Mouse (Mus musculus) lung, postnatal 25 days (tissue): ENCODE data around the gene D630045J12Rik.

Source experiments
- DNase-seq: peaks from one replicate; pipeline ENCODE4 v3.0.0; 2022; ENCODE audit warnings: low spot score

The D630045J12Rik gene

GRCm38 (mm10) chr6:38094701-38095100 lies 159.1 kb downstream of the D630045J12Rik start:
- no peak for DNase-seq

DNA sequence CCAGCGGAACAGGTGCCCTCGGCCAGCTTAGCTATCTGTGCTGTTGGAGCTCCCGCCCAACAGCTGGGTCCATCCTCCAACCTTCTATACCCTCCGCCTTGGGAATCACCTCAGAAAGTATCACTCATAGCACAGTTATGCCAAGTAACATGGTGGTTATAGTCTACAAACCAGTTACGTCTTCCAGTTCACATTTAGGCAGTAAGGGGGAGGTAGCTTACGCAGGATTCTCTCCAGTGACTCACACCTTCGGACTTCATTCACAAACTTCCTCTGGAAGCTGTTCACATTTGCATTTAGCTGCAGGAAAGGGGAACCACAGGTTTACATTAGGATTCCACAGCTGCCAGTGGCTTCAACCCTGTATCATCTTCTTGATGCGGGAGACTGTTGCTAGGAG lies 161.3 kb downstream of the D630045J12Rik start:
- no peak for DNase-seq

DNA sequence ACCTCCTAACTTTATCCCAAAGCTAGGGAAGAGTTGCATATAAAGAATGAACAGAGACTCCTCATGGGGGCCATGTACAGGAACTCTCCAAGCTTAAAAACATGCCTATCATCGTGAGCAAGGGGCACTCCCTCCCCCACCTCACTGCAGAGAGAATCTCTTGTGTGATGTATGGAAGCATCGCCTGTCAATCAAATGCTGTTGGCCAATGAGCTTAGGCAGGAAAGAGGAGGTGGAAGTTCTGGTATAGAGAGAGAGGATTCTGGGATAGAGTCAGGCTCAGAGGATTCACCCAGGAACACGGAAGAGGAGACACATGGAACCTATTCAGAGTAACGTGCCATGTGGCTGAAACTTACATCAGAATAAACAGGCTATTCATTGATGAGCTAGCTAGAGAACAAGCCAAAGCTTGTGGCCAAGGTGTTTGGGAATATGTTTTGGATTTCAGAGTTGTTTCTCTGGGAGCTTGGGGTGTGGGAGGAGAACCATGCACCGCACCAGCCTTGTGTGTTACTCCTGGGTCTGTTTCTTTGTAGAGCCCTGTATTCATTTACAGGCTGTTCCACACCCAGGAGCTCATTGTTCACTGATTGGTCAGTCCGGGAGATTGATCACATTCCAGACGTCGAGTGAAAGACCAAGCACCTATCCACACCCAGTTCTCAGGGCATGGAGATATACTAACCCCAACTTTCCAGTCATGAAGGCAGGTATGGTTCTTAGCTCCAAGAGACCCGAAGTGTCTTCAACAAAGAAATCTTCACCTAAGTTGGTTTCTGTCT lies 166.4 kb downstream of the D630045J12Rik start:
- DNase-seq = no peak

DNA sequence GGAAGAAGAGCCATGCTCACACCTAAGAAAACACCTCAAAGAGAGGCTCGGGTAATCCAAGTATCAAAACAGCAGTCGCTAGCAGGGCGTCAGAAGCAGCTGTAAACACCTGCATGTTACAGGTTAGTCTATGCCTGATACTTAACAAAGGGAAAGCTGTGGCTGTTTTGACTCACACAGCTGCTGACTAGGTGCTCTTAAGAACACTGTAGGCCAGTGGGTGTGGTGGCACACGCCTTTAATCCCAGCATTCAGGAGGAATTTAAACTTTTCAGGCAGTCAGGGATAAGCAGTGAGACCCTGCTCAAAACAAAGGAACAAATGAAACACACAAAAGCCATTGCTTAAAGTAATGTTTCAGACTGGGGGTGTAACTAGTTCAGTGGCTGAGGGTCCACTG lies 170.6 kb downstream of the D630045J12Rik start:
- no peak for DNase-seq

GRCm38 (mm10) chr6:38081727-38082341 lies 172.0 kb downstream of the D630045J12Rik start:
- peak; percentile 43 for DNase-seq

DNA sequence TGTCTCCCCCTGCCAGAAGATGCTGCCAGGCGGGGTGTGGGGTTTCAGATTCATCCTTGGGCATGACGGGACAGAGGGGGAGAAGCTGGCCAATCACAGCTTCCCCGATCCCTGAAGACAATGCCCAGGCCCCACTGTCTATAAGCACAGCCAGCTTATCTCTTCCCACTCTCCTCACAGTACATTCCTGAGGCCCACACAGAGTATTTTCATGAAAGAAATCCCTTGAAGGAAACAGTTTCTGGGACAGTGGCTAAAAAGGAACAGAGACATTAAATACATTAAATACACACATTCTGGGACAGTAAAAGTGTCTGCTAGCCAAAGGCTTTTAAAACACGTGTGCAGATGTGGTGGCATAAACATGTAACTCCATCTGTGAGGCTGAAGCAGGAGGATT lies 173.4 kb downstream of the D630045J12Rik start:
- no peak for DNase-seq

GRCm38 (mm10) chr6:38073592-38073991 lies 180.2 kb downstream of the D630045J12Rik start:
- no peak for DNase-seq
